Mouse (Mus musculus): Measurements from ENCODE around the gene Mrps33. TPM values are rescaled to one million over a fixed set of nuclear protein-coding genes. Genes with fewer than 3 reads are reported as not detected.

Gene Mrps33
- 17.1 TPM for polyA plus RNA-seq (2015; fragmentation: Illumina TruSeq; extraction: RNeasy Lipid Tissue Mini Kit (QIAGEN cat#74804); ENCODE audit: insufficient read depth, low read depth, low replicate concordance)

DNA sequence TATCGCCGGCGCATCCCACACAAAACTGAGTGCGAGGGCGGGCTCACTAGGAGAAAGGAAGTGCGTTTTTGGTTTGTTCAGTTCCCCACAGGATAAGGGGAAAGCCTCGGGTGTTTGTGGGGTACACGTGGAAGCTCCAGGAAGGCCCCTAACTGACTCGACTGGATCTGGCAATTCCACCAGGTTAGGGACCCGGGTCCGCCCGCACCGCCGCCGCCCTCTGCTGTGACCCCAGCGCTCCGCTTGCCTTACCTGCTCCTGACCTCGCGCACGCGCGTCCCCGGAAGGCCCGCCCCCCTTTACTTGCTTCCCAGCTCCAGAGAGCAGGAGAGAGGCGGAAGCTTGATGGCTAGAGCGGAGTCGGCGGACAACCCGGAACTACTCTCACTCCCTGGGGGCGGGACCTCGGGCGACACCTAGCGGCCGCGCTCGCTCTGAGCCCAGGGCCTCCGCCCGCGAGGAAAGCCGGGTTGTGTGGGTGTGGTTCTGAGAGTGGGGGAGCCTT, at the start of gene Mrps33:
Gene Mrps33 (minus strand): TSS at position 377 of the 505 bp plus-strand sequence.

Other genes starting within 250 kb of the Mrps33 start
- gene Adck2, start 237.1 kb downstream of the Mrps33 start, polyA plus RNA-seq (2015; fragmentation: Illumina TruSeq; extraction: RNeasy Lipid Tissue Mini Kit (QIAGEN cat#74804); ENCODE audit: insufficient read depth, low read depth, low replicate concordance) = 2.9 TPM
- 2.0 TPM for gene Gm42420, start 225.2 kb downstream of the Mrps33 start, polyA plus RNA-seq (2015; fragmentation: Illumina TruSeq; extraction: RNeasy Lipid Tissue Mini Kit (QIAGEN cat#74804); ENCODE audit: insufficient read depth, low read depth, low replicate concordance)
- gene Ndufb2, start 218.4 kb downstream of the Mrps33 start, polyA plus RNA-seq (2015; fragmentation: Illumina TruSeq; extraction: RNeasy Lipid Tissue Mini Kit (QIAGEN cat#74804); ENCODE audit: insufficient read depth, low read depth, low replicate concordance) = 46.2 TPM
- 3.3 TPM for gene Braf, start 85.5 kb downstream of the Mrps33 start, polyA plus RNA-seq (2015; fragmentation: Illumina TruSeq; extraction: RNeasy Lipid Tissue Mini Kit (QIAGEN cat#74804); ENCODE audit: insufficient read depth, low read depth, low replicate concordance)
- 1.1 TPM for gene Tmem178b, start 62.3 kb upstream of the Mrps33 start, polyA plus RNA-seq (2015; fragmentation: Illumina TruSeq; extraction: RNeasy Lipid Tissue Mini Kit (QIAGEN cat#74804); ENCODE audit: insufficient read depth, low read depth, low replicate concordance)